Mouse (Mus musculus) CD4-positive, CD25-positive, alpha-beta regulatory T cell, adult 9 weeks (primary cell): Measurements from ENCODE around the gene Blzf1. TPM values are rescaled to one million over a fixed set of nuclear protein-coding genes. Genes with fewer than 3 reads are reported as not detected.

Experiments used
- polyA plus RNA-seq: library from polyadenylated mRNA; unstranded; fragments of 100-300 nt; shearing (Covaris generic); gene quantifications from one replicate; pipeline ENCODE4 v1.2.1, GENCODE M21; 2017

The Blzf1 gene
- 25.9 TPM for polyA plus RNA-seq

DNA sequence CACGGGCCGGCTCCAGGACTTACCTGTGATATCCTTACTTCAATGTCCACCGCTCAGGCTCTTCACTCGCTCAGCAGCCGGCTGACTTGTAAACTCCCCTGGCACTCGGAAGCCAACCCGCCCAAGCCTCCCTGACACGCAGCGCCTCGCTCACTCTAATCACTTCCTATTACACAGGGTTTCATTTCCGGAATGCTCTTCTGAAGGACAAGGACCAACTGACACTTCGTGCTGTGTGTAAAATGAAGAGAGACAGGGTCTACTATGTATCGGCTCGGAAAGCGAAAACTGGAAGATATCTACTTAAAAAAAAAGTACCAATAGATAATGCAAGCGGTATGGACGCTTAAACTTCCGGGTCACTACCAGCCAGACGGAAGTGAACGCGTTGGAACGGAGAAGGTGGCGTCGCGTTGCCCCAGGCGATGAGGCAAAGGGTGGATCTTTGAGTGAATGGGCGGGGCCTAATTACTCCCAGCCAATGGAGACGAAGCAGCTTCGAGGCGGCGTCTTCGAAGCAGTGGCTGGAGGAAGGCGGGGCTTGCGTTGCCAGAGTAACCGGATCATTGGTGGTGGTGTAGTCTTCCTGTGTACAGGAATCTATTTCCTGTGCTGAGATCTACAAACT is at the start of gene Blzf1:
Gene Blzf1, minus strand, starts transcription at position 366 of the 628 bp plus-strand sequence.

GRCm38 (mm10) chr1:164303821-164304220 is 3.5 kb downstream of the Blzf1 start, which contains the start of gene Nme7:
Gene Nme7, plus strand, starts transcription at chr1:164304121.

GRCm38 (mm10) chr1:164275455-164275954 is 31.8 kb downstream of the Blzf1 start, which contains the start of gene Ccdc181:
Gene Ccdc181, plus strand, starts transcription at chr1:164275585.

DNA sequence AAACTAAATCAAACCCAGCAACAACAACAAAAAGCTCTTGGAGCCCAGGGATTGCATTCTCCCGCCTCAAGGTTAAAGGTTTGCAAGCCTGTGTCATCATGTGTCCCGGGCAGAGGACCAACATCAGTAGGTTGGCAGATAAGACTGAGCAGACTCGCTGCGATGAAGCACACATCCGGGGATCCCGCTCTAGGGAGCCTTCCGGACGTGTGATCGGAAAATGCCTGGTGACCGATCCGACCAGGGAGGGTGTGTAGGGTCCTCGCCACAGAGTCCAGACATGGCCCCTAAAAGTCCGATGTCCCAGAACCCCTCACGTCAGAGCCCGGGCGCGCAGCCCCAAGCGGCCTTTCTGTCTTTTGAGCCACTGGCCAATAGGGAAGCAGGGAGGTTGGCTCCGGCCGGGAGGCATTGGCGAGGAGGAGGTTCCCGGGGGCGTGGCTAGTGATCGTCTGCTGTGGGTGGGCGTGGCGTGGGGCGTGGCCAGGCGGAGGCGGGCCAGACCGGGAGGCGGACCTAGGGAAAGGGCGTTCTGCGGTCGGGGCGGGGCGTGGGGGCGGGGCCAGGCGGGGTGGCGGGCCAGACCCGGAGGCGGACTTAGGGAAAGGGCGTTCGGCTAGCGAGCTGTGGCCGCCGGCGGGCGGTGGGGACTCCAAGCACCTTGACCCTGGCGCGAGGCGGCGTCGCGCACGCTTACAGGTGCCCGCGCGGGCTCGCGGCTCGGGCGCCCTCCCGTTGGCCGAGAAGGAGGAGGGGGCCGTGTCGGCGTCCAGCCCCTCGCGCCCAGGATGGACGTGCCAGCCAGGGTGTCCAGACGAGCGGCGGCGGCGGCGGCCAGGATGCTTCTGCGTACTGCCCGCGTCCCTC is 58.6 kb downstream of the Blzf1 start, which contains the start of gene Slc19a2:
Gene Slc19a2, plus strand, starts transcription at position 582 of the 867 bp plus-strand sequence.

Other genes starting within 250 kb of the Blzf1 start
- gene Sell, start 245.5 kb downstream of the Blzf1 start, polyA plus RNA-seq: 999 TPM
- 3.0 TPM for gene Selp, start 192.2 kb downstream of the Blzf1 start, polyA plus RNA-seq
- gene F5, start 155.7 kb downstream of the Blzf1 start, polyA plus RNA-seq: 0.04 TPM
- 0.65 TPM for gene Slc19a2, start 58.4 kb downstream of the Blzf1 start, polyA plus RNA-seq
- 7.9 TPM for gene Ccdc181, start 31.9 kb downstream of the Blzf1 start, polyA plus RNA-seq
- gene Nme7, start 3.4 kb downstream of the Blzf1 start, polyA plus RNA-seq: 20.7 TPM
- gene Atp1b1, start 150.9 kb upstream of the Blzf1 start, polyA plus RNA-seq: 9.5 TPM